Mouse (Mus musculus) hindbrain, embryonic 11.5 days (tissue): Measurements from ENCODE around the gene Unc45b. TPM values are rescaled to one million over a fixed set of nuclear protein-coding genes. Genes with fewer than 3 reads are reported as not detected.
"Not testable (repeated sequence)": the region's sequence is repeated elsewhere in the genome, so short reads cannot be mapped to it uniquely, and the experiment has no call there.

Experiments
- ATAC-seq: fragments of 200-750 bp; cut with Nextera tagmentation; 2 replicates; pipeline ENCODE4 v1.8.0; 2017; ENCODE audit warnings: mild to moderate bottlenecking, moderate TSS enrichment, moderate library complexity; ENCODE audit not compliant: low FRiP score
- DNase-seq: peaks from one replicate; pipeline ENCODE4 v3.0.0-alpha.2; 2015; ENCODE audit warnings: low spot score
- H3K27ac ChIP-seq: fragments of 300-500 bp; sonication (generic); 2 replicates; pipeline ENCODE4 v1.5.1; 2014; ENCODE audit warnings: mild to moderate bottlenecking, low read depth, low read length
- H3K27me3 ChIP-seq: fragments of 300-500 bp; sonication (generic); 2 replicates; pipeline ENCODE4 v1.6.1; 2014; ENCODE audit warnings: mild to moderate bottlenecking, low read length, moderate library complexity, mixed read lengths; ENCODE audit not compliant: control insufficient read depth, insufficient read depth
- H3K36me3 ChIP-seq: fragments of 300-500 bp; sonication (generic); 2 replicates; pipeline ENCODE4 v1.6.1; 2014; ENCODE audit warnings: mild to moderate bottlenecking, low read length, moderate library complexity, mixed read lengths; ENCODE audit not compliant: control insufficient read depth, insufficient read depth
- H3K4me1 ChIP-seq: fragments of 300-500 bp; sonication (generic); replicated peaks from 2 replicates; pipeline ENCODE4 v1.6.1; 2014; ENCODE audit warnings: low read length, mixed read lengths; ENCODE audit not compliant: control insufficient read depth, insufficient read depth
- H3K4me2 ChIP-seq: fragments of 300-500 bp; sonication (generic); replicated peaks from 2 replicates; pipeline ENCODE4 v1.6.1; 2014; ENCODE audit warnings: mild to moderate bottlenecking, low read depth, low read length
- H3K4me3 ChIP-seq: fragments of 300-500 bp; sonication (generic); 2 replicates; pipeline ENCODE4 v1.5.1; 2014; ENCODE audit warnings: low read depth, low read length
- H3K9ac ChIP-seq: fragments of 300-500 bp; sonication (generic); 2 replicates; pipeline ENCODE4 v1.6.1; 2014; ENCODE audit warnings: low read depth, low read length
- H3K9me3 ChIP-seq: fragments of 300-500 bp; sonication (generic); 2 replicates; pipeline ENCODE4 v1.6.1; 2016; ENCODE audit warnings: low read length; ENCODE audit not compliant: control insufficient read depth
- WGBS: fragments of 180-500 bp; shearing (Covaris S2); extraction: QIAGEN DNeasy Blood & Tissue Kit; methylation state at CpG from one replicate; pipeline ENCODE4 v1.1.7; 2014; 5-methylcytosine and 5-hydroxymethylcytosine counted together
- polyA plus RNA-seq: library from polyadenylated mRNA; unstranded; fragments of >200 nt; fragmentation: Nextera tagmentation; extraction: Ambion mirVana; gene quantifications from 2 replicates; pipeline ENCODE4 v1.2.1, GENCODE M21; 2014

The Unc45b gene
- polyA plus RNA-seq, 1 experiment from 2014 or later = 0.45 TPM

- ATAC-seq = no peak
- H3K9ac ChIP-seq = no peak overlapping the region
Observed at GRCm38 (mm10) chr11:82928897-82929632, 18.7 kb downstream of the Unc45b start.

GRCm38 (mm10) chr11:82929633-82929950, 19.2 kb downstream of the Unc45b start:
- H3K36me3 ChIP-seq = no peaks in the 10 kb centered on the region
- WGBS = 48% methylated on average over 3 of the region's 3 CpGs
- 0 out of 2 replicates have a peak, but pooled peaks cover 2% of the 10 kb centered on the region for H3K4me1 ChIP-seq
- no peak overlapping the region for H3K9ac ChIP-seq
- DNase-seq (peak; percentile 33), ATAC-seq (no peak)
- H3K9me3 ChIP-seq = no peaks in the 10 kb centered on the region
- no peak overlapping the region for H3K4me3 ChIP-seq
- no peak overlapping the region for H3K4me2 ChIP-seq
- H3K27me3 ChIP-seq = peaks cover 41% of the 10 kb centered on the region
- no peak overlapping the region for H3K27ac ChIP-seq

More at GRCm38 (mm10) chr11:82928897-82929632, 18.7 kb downstream of the Unc45b start:
- no peaks in the 10 kb centered on the region for H3K9me3 ChIP-seq
- no peak overlapping the region for H3K27ac ChIP-seq
- H3K36me3 ChIP-seq = no peaks in the 10 kb centered on the region
- H3K4me1 ChIP-seq = 0 out of 2 replicates have a peak, but pooled peaks cover 2% of the 10 kb centered on the region
- no peak overlapping the region for H3K4me2 ChIP-seq
- peaks cover 36% of the 10 kb centered on the region for H3K27me3 ChIP-seq
- no peak overlapping the region for H3K4me3 ChIP-seq
- 32% methylated on average over 20 of the region's 20 CpGs for WGBS
- DNase-seq = peak; percentile 16

GRCm38 (mm10) chr11:82930391-82930955, 20.1 kb downstream of the Unc45b start:
- not testable (repeated sequence) for H3K9ac ChIP-seq
- H3K27me3 ChIP-seq = peaks cover 47% of the 10 kb centered on the region

GRCm38 (mm10) chr11:82931161-82931560, 20.8 kb downstream of the Unc45b start:
- Histone ChIP-seq H3K4me2 (peak overlapping the region; percentile 98), H3K9ac (peak overlapping the region; percentile 45; the same call in 1 of the 2 replicates), H3K4me3 (peak overlapping the region; percentile 47), H3K27me3 (peaks cover 54% of the 10 kb centered on the region)
- H3K36me3 ChIP-seq, H3K4me1 ChIP-seq, H3K9me3 ChIP-seq, ATAC-seq, H3K27ac ChIP-seq: not testable (repeated sequence)
- DNase-seq = peak; percentile 36
- 1% methylated on average over 45 of the region's 63 CpGs for WGBS

More at GRCm38 (mm10) chr11:82930391-82930955, 20.1 kb downstream of the Unc45b start:
- peak; percentile 49 for DNase-seq
- not testable (repeated sequence) for H3K4me1 ChIP-seq, H3K27ac ChIP-seq, H3K36me3 ChIP-seq, H3K9me3 ChIP-seq, ATAC-seq
- Histone ChIP-seq H3K4me2 (peak overlapping the region; percentile 98), H3K4me3 (peak overlapping the region; percentile 47)
- WGBS = 1% methylated on average over 69 of the region's 85 CpGs

GRCm38 (mm10) chr11:82931671-82932450, 21.5 kb downstream of the Unc45b start:
- H3K36me3 ChIP-seq, H3K9me3 ChIP-seq, H3K27ac ChIP-seq, ATAC-seq, H3K4me1 ChIP-seq: not testable (repeated sequence)
- Histone ChIP-seq H3K27me3 (peaks cover 54% of the 10 kb centered on the region), H3K4me2 (peak overlapping the region; percentile 98), H3K4me3 (peak overlapping the region; percentile 47), H3K9ac (peak overlapping the region; percentile 45)
- 1% methylated on average over 71 of the region's 119 CpGs for WGBS
- peak; percentile 43 for DNase-seq

- Histone ChIP-seq H3K4me3 (peak overlapping the region; percentile 47), H3K27ac (no peak overlapping the region), H3K4me2 (peak overlapping the region; percentile 98), H3K36me3 (no peaks in the 10 kb centered on the region), H3K9ac (no peak overlapping the region), H3K9me3 (no peaks in the 10 kb centered on the region), H3K27me3 (peaks cover 52% of the 10 kb centered on the region), H3K4me1 (0 out of 2 replicates have a peak, but pooled peaks cover 2% of the 10 kb centered on the region)
- ATAC-seq (no peak), DNase-seq (peak; percentile 14)
- 3% methylated on average over 28 of the region's 29 CpGs for WGBS
Observed at GRCm38 (mm10) chr11:82933186-82933585, 22.8 kb downstream of the Unc45b start.

- Histone ChIP-seq H3K9me3 (no peaks in the 10 kb centered on the region), H3K36me3 (no peaks in the 10 kb centered on the region), H3K4me2 (no peak overlapping the region), H3K4me1 (no peaks in the 10 kb centered on the region), H3K27me3 (no peaks in the 10 kb centered on the region), H3K9ac (no peak overlapping the region), H3K4me3 (no peak overlapping the region), H3K27ac (no peak overlapping the region)
- DNase-seq = no peak
- WGBS = 62% methylated on average over 6 of the region's 6 CpGs
- no peak for ATAC-seq
Observed at GRCm38 (mm10) chr11:82943336-82943735, 33.0 kb downstream of the Unc45b start.

GRCm38 (mm10) chr11:82945636-82946035, 35.3 kb downstream of the Unc45b start:
- Histone ChIP-seq H3K4me1 (no peaks in the 10 kb centered on the region), H3K4me2 (no peak overlapping the region), H3K4me3 (no peak overlapping the region), H3K36me3 (no peaks in the 10 kb centered on the region), H3K27me3 (peaks cover 6% of the 10 kb centered on the region), H3K9me3 (no peaks in the 10 kb centered on the region), H3K9ac (no peak overlapping the region), H3K27ac (no peak overlapping the region)
- DNase-seq (no peak), ATAC-seq (no peak)
- 81% methylated on average over 2 of the region's 2 CpGs for WGBS
